Mouse (Mus musculus): ENCODE measurements around the gene Pfn4. TPM values are rescaled to one million over a fixed set of nuclear protein-coding genes. Genes with fewer than 3 reads are reported as not detected.

The Pfn4 gene
- polyA plus RNA-seq (2015; fragmentation: Illumina TruSeq; extraction: RNeasy Lipid Tissue Mini Kit (QIAGEN cat#74804); ENCODE audit: low read depth, low replicate concordance) = 16.1 TPM

DNA sequence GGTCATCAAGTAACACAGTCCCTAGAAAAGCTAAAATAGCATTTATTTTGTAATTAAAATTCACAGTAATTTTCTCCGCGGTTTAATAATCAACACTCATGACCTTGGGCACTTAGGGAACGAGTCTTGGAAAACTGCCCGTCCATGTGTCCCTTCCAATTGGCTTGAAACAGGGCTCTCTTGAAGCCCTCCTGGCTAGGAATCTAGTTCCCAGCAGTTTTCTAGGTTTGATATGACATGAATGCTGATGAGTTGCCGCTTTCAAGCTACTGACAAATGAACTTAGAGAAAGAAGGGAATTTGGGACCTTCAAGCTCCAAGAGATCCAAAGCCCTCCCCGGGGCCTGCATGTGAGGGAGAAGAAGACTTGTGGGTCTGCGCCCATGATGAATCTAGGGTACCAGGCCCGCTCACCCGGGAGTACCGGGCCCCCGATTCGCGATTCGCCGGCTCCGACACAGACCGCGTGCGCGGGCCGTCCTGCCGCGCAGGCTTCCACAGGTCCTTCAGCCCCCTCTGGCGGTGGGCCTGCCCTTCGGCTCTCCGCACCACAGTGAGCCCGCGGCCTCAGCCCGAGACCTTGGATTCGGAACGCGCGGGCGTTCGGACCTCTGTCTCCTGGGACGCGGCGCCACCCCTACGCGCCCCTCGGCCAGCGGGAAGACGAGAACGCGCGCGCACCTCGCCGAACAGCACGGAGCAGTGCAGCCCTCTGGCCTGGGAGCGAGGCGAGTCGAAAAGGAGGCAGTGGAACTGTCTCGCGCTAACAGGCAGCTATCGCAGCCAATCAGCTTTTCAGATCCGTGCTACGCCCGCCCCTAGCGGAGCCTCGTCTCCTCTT is at the start of gene Pfn4, which contains the start of gene Fam228b:
Gene Pfn4 (plus strand): TSS at position 531 of the 841 bp plus-strand sequence.
Gene Fam228b (minus strand): TSS at position 776 of the 841 bp plus-strand sequence.

DNA sequence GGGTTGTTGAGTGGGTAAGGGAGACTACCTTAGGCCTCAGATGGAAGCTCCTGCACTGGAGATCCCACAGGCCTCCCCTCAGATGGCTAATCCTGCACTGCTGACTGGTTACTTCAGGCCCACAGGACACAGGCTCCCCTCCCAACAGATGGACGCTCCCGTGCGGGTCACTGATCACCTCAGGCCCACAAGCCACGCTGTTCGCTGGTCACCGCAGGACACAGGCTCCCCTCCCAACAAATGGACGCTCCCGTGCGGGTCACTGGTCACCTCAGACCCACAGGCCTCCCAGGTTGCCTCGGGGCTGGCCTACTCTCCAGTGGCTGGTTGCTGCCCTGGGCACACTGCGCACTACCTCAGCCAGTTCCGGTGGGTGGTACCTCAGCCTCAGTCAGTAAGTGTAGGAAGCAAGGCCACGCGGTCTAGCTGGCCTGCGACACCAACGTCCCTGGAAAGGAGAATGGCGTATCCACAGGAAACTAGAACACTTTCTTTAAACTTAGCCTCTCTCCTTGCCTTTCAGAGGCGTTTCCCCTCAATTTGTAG is 30.7 kb upstream of the Pfn4 start, which contains the start of gene Fam228a:
Gene Fam228a (minus strand): TSS at position 400 of the 546 bp plus-strand sequence.

GRCm38 (mm10) chr12:4817361-4818101 is 48.7 kb downstream of the Pfn4 start, which contains the start of gene Sf3b6:
Gene Sf3b6 (plus strand): TSS chr12:4817544.

Other genes starting within 250 kb of the Pfn4 start
- 43.9 TPM for gene Itsn2, start 176.4 kb upstream of the Pfn4 start, polyA plus RNA-seq (2015; fragmentation: Illumina TruSeq; extraction: RNeasy Lipid Tissue Mini Kit (QIAGEN cat#74804); ENCODE audit: low read depth, low replicate concordance)
- gene Gm3625, start 176.1 kb upstream of the Pfn4 start, polyA plus RNA-seq (2015; fragmentation: Illumina TruSeq; extraction: RNeasy Lipid Tissue Mini Kit (QIAGEN cat#74804); ENCODE audit: low read depth, low replicate concordance) = not detected
- gene Fam228a, start 30.6 kb upstream of the Pfn4 start, polyA plus RNA-seq (2015; fragmentation: Illumina TruSeq; extraction: RNeasy Lipid Tissue Mini Kit (QIAGEN cat#74804); ENCODE audit: low read depth, low replicate concordance) = 2.1 TPM
- 14.1 TPM for gene Fam228b, start 245 bp downstream of the Pfn4 start, polyA plus RNA-seq (2015; fragmentation: Illumina TruSeq; extraction: RNeasy Lipid Tissue Mini Kit (QIAGEN cat#74804); ENCODE audit: low read depth, low replicate concordance)
- gene Sf3b6, start 48.5 kb downstream of the Pfn4 start, polyA plus RNA-seq (2015; fragmentation: Illumina TruSeq; extraction: RNeasy Lipid Tissue Mini Kit (QIAGEN cat#74804); ENCODE audit: low read depth, low replicate concordance) = 135 TPM
- gene Fkbp1b, start 72.6 kb downstream of the Pfn4 start, polyA plus RNA-seq (2015; fragmentation: Illumina TruSeq; extraction: RNeasy Lipid Tissue Mini Kit (QIAGEN cat#74804); ENCODE audit: low read depth, low replicate concordance) = 68.1 TPM
- gene Wdcp, start 74.3 kb downstream of the Pfn4 start, polyA plus RNA-seq (2015; fragmentation: Illumina TruSeq; extraction: RNeasy Lipid Tissue Mini Kit (QIAGEN cat#74804); ENCODE audit: low read depth, low replicate concordance) = 8.8 TPM
- 1.0 TPM for gene Mfsd2b, start 105.3 kb downstream of the Pfn4 start, polyA plus RNA-seq (2015; fragmentation: Illumina TruSeq; extraction: RNeasy Lipid Tissue Mini Kit (QIAGEN cat#74804); ENCODE audit: low read depth, low replicate concordance)
- 57.2 TPM for gene Ubxn2a, start 138.7 kb downstream of the Pfn4 start, polyA plus RNA-seq (2015; fragmentation: Illumina TruSeq; extraction: RNeasy Lipid Tissue Mini Kit (QIAGEN cat#74804); ENCODE audit: low read depth, low replicate concordance)
- 7.7 TPM for gene Atad2b, start 148.3 kb downstream of the Pfn4 start, polyA plus RNA-seq (2015; fragmentation: Illumina TruSeq; extraction: RNeasy Lipid Tissue Mini Kit (QIAGEN cat#74804); ENCODE audit: low read depth, low replicate concordance)

Data from brain, adult 10 weeks (tissue).